Mouse (Mus musculus) gastrocnemius, adult 2 months (tissue): ENCODE measurements around the gene Tmem198. TPM values are rescaled to one million over a fixed set of nuclear protein-coding genes. Genes with fewer than 3 reads are reported as not detected.

Experiments used
- DNase-seq: peaks from one replicate; pipeline ENCODE4 v3.0.0; 2022
- H3K27ac ChIP-seq: fragments of 200-600 bp; 2 replicates; pipeline ENCODE4 v1.8.1; 2022; ENCODE audit warnings: mild to moderate bottlenecking
- H3K4me3 ChIP-seq: fragments of 200-600 bp; 2 replicates; pipeline ENCODE4 v1.8.1; 2022; ENCODE audit warnings: mild to moderate bottlenecking, moderate library complexity
- CTCF ChIP-seq: fragments of 200-600 bp; IDR thresholded peaks from 2 replicates; pipeline ENCODE4 v1.8.1; 2022; ENCODE audit warnings: antibody characterized with exemption, mild to moderate bottlenecking, moderate library complexity
- intact Hi-C: fragments of 180-260 bp; cut with DNase I; formaldehyde crosslinking; loops from one replicate; pipeline ENCODE4 v1.15.1; 2025
- long read RNA-seq, 2 experiments: library from polyadenylated mRNA; stranded (forward); transcript quantifications; one replicate each; pipeline ENCODE4 v2.0.0; 2021
- total RNA-seq, 2 experiments: library from RNA; stranded (reverse); gene quantifications; 2 replicates each; pipeline ENCODE4 v1.2.3; 2021

Tmem198 gene
- not detected for total RNA-seq
- long read RNA-seq, experiment 1: 0 reads
- long read RNA-seq, experiment 2: 0 reads

DNA sequence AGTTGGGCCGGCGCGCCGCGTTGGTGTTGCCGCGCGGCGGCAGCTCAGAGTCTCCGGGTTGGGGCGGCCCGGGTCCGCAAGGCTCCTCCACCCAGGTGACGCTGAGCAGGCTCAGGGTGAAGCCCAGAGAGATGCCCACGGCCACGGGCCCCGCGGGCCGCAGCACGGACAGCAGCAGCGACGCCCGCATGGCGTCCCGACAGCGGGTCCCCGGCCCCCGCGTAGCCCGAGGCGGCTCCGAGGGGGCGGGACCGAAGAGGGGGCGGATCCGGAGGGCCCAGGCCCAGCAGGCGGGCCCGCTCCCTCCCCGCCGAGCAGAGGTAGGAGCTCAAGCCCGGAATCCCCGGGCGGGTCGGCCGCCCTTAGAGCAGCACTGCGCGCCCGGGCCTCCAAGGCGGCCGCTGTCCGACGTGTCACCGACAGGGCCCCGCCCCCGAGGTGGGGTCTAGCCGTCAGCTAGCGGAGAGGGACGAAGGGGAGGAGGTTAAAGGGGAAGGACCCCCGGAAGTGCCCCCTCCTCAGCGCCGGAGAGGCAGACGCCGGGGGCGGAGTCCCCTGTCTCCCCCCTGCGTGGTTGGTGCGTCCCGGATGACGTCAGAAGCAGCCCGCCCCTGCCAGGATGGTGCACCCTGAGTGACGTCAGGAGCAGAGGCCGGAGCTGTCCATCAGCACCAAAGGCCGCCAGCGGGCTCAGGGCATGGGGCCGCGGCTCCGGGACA, at the start of gene Tmem198, which contains the start of gene Chpf:
Tmem198 (plus strand) TSS at position 617 of the 719 bp plus-strand sequence.
Chpf (minus strand) TSS at position 392 of the 719 bp plus-strand sequence.
- peak; percentile 95 for DNase-seq
- H3K4me3 ChIP-seq: peak within 1 kb of the TSS; percentile 79
- intact Hi-C loops: no loop called here

DNA sequence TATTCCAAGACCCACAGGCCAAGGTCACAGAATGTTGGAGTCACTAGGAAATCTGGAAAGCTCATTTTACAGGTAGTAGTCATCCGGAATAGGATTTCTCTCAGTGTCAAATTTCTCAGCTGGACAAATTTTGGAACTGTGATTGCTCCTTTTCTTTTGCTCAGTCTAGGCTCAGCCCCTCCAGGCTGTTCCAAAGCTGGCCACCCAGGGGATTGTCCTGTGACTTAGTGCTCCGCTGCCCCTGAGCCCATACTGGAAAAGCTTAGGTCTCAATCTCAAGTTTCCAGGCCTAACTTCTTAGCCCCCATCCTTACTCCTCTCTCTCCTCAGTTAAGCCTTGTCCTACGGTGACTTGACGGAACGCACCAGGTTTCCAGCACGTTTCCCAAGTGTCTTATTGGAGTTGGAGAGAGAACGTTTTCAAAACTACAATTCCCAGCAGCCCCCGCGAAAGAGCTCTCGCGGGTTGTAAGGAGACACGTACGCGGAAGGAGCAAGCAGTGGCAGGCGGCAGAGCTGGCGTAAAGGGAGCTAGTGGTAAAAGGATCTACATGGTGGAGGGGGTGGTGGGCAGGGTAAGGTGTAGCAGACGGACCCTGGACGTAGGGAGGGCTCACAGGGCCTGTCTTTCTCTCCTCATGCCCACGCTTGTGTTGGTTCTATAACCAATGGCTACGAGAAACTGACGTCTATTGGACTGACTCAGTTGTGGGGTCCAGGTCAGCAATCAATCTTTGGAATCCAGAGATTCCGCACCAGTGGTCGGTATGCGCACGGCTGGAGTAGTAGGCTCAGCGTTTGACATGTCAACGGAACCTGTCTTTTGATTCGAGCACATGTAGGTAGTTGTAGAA, 43.6 kb upstream of the Tmem198 start, which contains the start of gene Gmppa:
Gmppa (plus strand) TSS at position 456 of the 854 bp plus-strand sequence.
- intact Hi-C loops: no loop called here
- DNase-seq: peak; percentile 90
- H3K27ac ChIP-seq: peak within 1 kb of the TSS; percentile 96
- no peak for TF ChIP-seq CTCF
- peak within 1 kb of the TSS; percentile 94 for H3K4me3 ChIP-seq

More for the DNA sequence above, at the start of gene Tmem198, which contains the start of gene Chpf:
- H3K27ac ChIP-seq: peak within 1 kb of the TSS; percentile 88
- no peak for TF ChIP-seq CTCF

DNA sequence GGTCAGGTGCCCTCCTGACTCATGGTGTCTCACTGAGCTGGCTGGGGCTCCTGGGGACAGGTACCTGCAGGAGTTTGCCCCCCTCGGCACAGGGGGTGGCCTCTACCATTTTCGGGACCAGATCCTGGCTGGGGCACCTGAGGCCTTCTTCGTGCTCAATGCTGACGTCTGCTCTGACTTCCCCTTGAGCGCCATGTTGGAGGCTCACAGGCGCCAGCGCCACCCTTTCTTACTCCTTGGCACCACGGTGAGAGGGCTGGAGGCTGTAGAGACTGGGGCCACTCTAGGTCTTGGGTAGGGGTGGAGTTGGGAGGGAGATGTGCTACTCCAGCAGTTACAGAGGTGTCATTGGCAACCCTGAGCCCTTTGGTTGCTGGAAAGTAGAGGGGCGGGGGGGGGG, 40.5 kb upstream of the Tmem198 start:
- H3K27ac ChIP-seq: no peak overlapping the region
- TF ChIP-seq CTCF: no peak
- intact Hi-C loops: no loop called here

DNA sequence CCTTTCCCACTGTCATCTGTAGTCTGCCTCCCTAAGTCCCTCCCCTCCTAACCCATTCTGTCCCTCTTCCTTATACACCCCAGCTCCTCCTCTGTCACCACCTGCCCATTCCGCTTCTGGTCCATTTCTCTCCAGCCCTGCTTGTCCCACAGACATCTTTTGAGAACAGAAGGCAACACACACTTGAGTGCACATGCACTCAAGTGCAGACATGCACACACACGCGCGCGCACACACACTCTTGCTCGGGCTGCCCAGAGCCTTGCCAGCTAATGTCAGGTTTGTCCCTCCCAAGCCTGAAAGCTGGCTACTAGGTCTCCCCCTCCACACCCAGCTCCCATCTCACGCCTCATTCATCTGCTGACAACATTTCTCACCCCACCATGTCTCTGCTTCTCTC, 38.7 kb upstream of the Tmem198 start:
- H3K27ac ChIP-seq: no peak overlapping the region
- TF ChIP-seq CTCF: no peak
- DNase-seq: no peak
- intact Hi-C loops: no loop called here
- no peak overlapping the region for H3K4me3 ChIP-seq

More for the DNA sequence above, 40.5 kb upstream of the Tmem198 start:
- H3K4me3 ChIP-seq: no peak overlapping the region
- no peak for DNase-seq

DNA sequence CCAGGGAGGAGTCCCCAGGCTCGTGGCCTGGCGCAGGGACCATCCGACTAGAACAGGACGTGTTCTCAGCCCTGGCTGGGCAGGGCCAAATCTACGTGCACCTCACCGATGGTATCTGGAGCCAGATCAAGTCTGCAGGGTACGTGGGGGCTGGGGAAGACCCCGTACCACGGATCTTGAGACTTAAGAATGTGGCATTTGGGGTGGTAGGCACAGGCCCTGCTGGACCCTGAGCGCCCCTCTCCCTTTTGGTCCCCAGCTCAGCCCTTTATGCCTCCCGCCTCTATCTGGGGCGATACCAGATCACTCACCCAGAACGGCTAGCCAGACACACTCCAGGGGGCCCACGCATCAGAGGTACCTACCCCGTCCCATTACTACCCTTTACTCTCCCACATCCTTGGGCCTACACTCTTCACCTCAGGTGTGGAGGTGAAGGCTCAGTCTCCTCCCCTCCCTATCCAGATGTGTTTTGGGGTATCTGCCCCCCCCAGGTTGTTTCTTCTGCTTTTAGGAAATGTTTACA, 37.8 kb upstream of the Tmem198 start:
- intact Hi-C loops: no loop called here
- Histone ChIP-seq H3K4me3 (no peak overlapping the region), H3K27ac (no peak overlapping the region)
- no peak for TF ChIP-seq CTCF
- no peak for DNase-seq

DNA sequence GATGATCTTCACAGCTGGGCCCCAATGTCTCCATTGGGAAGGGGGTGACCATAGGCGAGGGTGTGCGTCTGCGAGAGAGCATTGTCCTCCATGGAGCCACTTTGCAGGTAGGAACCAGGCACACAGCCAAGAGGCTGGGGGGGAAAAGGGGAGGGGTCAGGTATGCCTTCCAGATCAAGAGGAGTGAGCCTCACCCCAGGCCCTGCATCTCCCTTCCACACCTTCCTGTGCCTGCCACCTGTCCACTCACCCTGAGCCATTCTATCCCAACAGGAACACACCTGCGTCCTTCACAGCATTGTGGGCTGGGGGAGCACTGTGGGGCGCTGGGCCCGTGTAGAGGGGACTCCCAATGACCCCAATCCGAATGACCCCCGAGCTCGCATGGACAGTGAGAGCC, 37.2 kb upstream of the Tmem198 start:
- H3K27ac ChIP-seq: no peak overlapping the region
- DNase-seq: no peak
- intact Hi-C loops: no loop called here

DNA sequence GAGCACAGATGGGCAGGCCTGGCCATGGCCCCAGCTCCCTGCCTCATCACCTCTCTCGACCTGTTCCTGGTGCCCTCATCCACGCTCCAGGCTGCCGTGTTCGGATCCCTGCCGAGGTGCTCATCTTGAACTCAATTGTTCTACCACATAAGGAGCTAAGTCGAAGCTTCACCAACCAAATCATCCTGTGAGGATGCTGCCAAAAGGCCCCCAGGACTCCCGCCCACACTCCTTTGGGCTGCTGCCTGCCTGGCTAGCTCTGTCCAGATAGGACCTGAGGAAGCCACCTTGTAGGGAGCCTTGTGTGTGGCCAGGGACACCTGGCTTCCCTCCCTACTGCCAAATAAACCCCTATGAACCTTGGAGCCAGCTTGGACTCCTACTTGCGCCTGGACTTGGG, 36.5 kb upstream of the Tmem198 start:
- intact Hi-C loops: no loop called here
- no peak overlapping the region for H3K27ac ChIP-seq
- TF ChIP-seq CTCF: no peak
- H3K4me3 ChIP-seq: no peak overlapping the region
- no peak for DNase-seq

More for the DNA sequence above, 37.2 kb upstream of the Tmem198 start:
- H3K4me3 ChIP-seq: no peak overlapping the region
- TF ChIP-seq CTCF: no peak

DNA sequence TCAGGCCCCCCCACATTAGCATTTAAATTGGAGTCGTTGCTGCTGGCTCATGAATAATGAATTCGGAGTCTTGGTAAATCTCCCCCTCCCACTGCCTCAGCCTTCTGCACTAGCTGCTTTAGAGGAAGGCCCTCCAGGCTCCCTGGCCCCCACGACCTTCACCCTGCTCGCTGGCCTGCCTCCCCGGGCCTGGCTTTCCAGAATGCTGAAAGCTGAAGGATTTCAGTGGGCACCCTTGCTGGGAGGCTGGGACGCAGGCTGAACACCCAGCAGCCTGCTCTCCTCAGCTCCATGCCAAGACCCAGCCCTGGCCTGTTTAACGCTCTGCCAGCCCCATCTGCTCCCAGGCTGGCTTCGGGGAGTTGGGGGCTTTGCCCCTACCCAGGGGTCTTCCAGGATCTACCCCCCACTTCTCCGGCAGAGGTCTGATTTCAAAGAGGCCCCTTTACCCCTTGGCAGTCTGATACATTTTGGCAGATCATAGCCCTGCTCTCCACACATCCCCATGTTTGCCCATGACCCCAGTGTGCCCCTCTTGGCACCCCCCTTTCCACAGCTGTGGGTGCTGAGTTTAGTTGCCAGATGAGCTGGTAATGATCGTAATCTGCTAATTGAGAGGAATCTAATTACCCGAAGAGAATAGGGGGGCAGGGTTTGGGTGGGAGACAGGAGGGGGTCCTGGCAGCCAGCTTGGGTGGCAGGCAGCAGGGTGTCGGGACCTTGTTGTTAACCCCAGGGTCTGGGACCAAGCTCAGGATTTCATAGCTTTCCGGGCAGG, 35.9 kb upstream of the Tmem198 start:
- no peak overlapping the region for H3K4me3 ChIP-seq
- H3K27ac ChIP-seq: no peak overlapping the region
- intact Hi-C loops: no loop called here
- DNase-seq: no peak
- no peak for TF ChIP-seq CTCF

DNA sequence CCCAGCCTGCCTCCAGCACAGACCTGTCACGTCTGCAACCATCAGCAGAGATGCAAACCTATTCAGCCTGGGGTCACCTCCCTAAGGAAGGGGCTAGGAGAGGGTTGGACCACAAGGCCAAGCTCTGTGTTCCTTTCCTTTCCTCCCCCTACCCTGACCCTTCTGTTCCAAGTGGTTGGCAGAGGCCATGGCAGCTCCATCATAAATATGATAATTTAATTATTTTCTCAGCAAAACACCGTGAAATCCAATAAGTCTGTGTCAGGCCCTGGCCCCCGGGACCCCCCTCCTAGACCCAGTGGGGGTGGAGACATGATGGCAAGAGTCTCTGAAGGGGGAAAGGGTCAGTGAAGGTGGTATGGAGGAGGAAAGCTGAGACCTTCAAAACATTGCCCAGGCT, 35.1 kb upstream of the Tmem198 start:
- intact Hi-C loops: no loop called here
- no peak for DNase-seq
- TF ChIP-seq CTCF: no peak
- no peak overlapping the region for H3K27ac ChIP-seq
- no peak overlapping the region for H3K4me3 ChIP-seq

DNA sequence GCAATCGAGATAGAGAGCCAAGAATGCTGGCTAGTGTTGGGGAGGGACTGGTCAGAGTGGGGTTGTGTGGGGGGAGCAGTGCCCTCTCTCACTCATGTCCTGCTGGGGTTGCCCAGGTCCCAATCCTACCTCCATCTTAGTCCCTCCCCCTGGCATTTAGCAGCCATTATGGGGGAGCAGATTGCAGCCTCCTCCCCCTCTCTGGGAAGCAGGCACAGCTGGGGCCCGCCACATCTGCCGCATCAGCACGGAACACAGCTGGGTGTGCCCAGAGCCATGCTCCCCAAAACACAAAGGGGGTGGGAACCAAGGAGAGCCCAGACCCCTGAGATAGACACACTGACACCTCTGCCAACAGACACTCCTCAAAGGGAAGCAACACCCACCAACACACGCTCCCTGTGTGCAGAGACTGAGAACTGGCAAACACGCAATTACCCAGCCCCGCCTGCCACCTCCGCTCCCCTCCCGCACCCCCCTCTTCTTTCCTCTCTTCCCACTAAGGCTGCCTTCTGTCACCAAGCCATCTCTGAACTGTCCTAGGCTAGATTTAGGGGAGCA, 34.1 kb upstream of the Tmem198 start:
- no peak for DNase-seq
- TF ChIP-seq CTCF: no peak
- no peak overlapping the region for H3K27ac ChIP-seq
- intact Hi-C loops: loop anchor here (1.0 to 5.0 kb wide), 2 partner anchors 22 to 103 kb away; no protein-coding TSS in a partner anchor
- H3K4me3 ChIP-seq: no peak overlapping the region

DNA sequence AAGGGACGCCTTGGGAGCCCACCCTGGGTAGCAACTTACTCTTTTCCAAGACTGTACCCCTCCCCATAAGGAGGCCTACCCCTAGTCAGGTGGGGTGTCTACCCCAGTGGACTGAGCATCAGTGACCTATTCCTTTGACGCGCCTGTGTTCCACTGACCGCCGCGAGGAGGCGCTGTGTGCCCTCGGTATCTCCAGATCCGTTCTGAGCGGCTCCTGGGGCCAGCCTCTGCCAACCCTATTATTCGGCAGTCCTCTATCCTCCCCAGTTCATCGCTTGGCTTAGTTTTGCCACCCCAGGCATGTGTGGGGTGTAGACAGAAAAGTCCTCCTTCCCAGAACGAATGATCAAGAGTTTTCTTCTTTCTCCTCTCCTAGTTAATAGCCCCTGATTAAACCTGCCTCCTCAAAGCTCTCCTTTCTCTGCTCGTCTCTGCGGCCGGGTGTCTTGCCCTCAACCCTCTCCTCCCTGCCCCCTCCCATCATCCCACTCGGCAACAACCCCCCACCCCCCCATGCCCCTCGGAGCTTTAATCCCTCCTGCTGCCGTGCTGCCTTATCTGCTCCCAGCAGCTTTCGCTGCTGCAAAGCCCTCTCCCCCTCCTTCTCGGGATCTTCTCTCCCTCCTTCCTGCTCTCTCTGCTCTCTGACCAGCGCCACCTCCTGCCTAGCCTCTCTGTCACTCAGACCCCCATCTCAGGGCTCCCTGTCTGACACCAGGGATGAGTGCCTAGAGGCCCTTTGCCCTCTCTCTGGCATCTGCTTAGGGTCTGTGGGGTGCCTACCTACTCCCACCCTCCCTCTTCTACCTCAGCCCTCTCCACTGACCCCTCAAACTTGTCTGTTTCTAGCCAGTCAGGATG, 33.4 kb upstream of the Tmem198 start:
- intact Hi-C loops: loop anchor here (1.0 to 5.0 kb wide), 2 partner anchors 21 to 104 kb away; no protein-coding TSS in a partner anchor
- peak overlapping the region; percentile 51 for H3K4me3 ChIP-seq
- TF ChIP-seq CTCF: peak; percentile 100; the same call in 1 of the 2 replicates
- DNase-seq: peak; percentile 87
- H3K27ac ChIP-seq: no peak overlapping the region
